Mouse (Mus musculus) embryonic stem cell, embryonic (primary cell): ENCODE measurements around the gene Rnase12.

Source experiments
- CTCF ChIA-PET, 4 experiments: fragments of 300-600 bp in 2 of 4; fragments of 350-600 bp in 2 of 4; sonication (Branson Sonifier 250); formaldehyde crosslinking; loops; one replicate each; lab custom pipeline; 2022; ENCODE audit warnings: inconsistent platforms in 2 of 4; lab: Charles Lee
- POLR2A ChIA-PET, 4 experiments: fragments of 300-600 bp in 2 of 4; fragments of 350-600 bp in 2 of 4; sonication (Branson Sonifier 250); formaldehyde crosslinking; loops; one replicate each; lab custom pipeline; 2022; ENCODE audit warnings: antibody characterized with exemption in 4 of 4, inconsistent platforms in 1 of 4; lab: Charles Lee

The Rnase12 gene

GRCm38 (mm10) chr14:51007152-51007801, 50.2 kb downstream of the Rnase12 start, which contains the start of gene Rnase10:
Gene Rnase10, plus strand, starts transcription at chr14:51007751.
- ChIA-PET POLR2A (interaction anchor here in 2 of 4 experiments (0.6 to 1.9 kb wide), 6 partner anchors 11 to 201 kb away, joined by 3 to 7 read pairs (median 4); partner anchors contain the start of gene Ccnb1ip1 (in 1 of the 2)), CTCF (interaction anchor here in 2 of 4 experiments (0.6 to 1.4 kb wide), 4 partner anchors 19 to 142 kb away, joined by 3 to 5 read pairs (median 4); no protein-coding TSS in a partner anchor)
